Mouse (Mus musculus): Measurements from ENCODE around the gene Nsun3.
"Not testable (repeated sequence)": the region's sequence is repeated elsewhere in the genome, so short reads cannot be mapped to it uniquely, and the experiment has no call there.

Gene Nsun3

GRCm38 (mm10) chr16:62753079-62753478 lies 33.5 kb downstream of the Nsun3 start:
- DNase-seq (ENCODE audit: low spot score) = no peak

- DNase-seq (ENCODE audit: low spot score) = no peak
Observed at GRCm38 (mm10) chr16:62745875-62746274, 40.7 kb downstream of the Nsun3 start.

DNA sequence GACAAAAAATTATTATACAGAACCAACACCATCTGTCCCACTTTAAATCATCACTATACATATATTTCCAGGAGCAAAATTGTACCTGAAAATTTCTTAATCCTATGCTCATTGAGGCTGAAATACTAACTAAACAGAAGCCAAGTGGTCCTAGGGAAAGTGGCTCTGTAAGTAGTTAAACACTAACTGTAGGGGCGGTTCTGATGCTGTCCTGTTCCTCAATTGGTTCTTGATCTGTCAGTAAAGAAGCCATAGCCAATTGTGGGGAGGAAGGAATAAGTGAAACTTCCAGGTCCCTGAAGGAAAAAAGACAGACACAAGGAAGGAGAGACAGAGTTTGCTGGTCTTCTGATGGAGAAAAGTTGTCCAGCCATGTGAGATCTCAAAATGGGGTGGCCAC lies 52.3 kb downstream of the Nsun3 start:
- DNase-seq (ENCODE audit: low spot score) = no peak

- no peak for DNase-seq (ENCODE audit: low spot score)
Observed at GRCm38 (mm10) chr16:62730291-62730690, 56.3 kb downstream of the Nsun3 start.

DNA sequence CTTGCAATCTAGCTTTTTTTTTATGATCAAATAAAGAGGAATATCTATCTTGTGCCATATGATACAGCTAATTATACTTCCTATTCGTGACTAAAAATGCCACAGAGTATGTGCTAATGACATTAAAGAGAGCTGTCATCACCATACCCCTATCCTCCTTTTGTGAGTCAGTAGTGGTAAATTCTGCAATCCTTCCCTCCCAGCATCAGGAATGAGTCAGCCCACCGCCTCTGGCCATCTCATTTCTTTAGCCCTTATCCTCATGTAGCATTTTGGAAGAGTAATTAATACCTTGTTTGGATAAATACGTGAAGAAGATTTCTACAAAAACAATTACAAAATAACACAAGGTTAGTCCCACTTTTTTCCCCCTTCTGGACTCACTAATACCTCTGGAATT lies 56.8 kb downstream of the Nsun3 start:
- DNase-seq (ENCODE audit: low spot score) = no peak

DNA sequence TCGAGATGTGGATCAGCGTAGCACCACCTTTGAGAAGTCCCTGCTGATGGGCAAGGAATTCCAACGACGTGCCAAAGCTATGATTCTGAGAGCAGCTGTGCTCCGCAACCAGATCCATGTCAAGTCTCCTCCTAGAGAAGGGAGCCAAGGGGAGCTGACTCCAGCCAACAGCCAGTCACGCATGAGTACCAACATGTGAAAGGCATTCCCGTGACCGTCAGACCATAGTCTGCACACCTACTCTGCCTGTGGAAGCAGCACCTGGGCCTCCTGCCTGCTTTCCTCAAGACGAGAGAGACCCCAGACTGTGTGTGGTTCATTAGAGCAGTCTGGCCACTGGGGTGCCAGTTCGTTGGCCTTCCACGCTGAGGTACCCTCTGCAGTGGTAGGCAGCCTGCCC lies 68.4 kb downstream of the Nsun3 start:
- not testable (repeated sequence) for DNase-seq (ENCODE audit: low spot score)

GRCm38 (mm10) chr16:62690436-62690835 lies 96.2 kb downstream of the Nsun3 start:
- DNase-seq (ENCODE audit: low spot score) = no peak

GRCm38 (mm10) chr16:62686073-62686472 lies 100.5 kb downstream of the Nsun3 start:
- DNase-seq (ENCODE audit: low spot score) = no peak

DNA sequence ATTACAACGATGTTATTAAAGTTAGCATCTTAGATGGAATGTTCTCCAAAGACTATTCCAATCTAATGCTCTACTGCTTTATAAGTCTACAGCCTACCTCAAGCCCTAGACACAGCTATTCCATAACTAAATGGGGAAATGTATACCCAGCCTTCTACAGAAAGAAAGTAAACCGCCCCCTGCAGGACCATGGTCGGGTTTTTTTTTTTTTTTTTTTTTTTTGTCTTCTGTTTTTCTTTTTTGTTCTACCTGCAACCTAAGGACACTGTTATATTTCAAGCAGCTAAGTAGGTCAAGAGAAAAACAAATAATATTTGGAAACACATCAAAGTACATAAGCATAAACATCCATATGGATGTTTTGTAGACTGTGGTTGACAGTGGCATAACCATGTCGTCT lies 101.1 kb downstream of the Nsun3 start:
- DNase-seq (ENCODE audit: low spot score) = no peak

All from urinary bladder, postnatal 14 days (tissue).